Mouse (Mus musculus) lung, adult 2 months (tissue): Measurements from ENCODE around the gene Efnb1.

Experiments
- CTCF ChIP-seq: fragments of 200-500 bp; IDR thresholded peaks from 2 replicates; pipeline ENCODE4 v1.5.1; 2011; ENCODE audit warnings: mild to moderate bottlenecking, low read length, control low read depth; ENCODE audit not compliant: insufficient read depth
- POLR2A ChIP-seq: fragments of 200-500 bp; IDR thresholded peaks from 2 replicates; pipeline ENCODE4 v1.6.1; 2011; ENCODE audit warnings: low read depth, mild to moderate bottlenecking, control low read depth, low read length, borderline replicate concordance; ENCODE audit errors: extremely low read depth

- TF ChIP-seq CTCF, result no peak
- TF ChIP-seq POLR2A, result no peak
These were observed 36.4 kb downstream of the Efnb1 start for GRCm38 (mm10) chrX:99172301-99172700.
